Mouse (Mus musculus): ENCODE measurements around the gene Arsk. TPM values are rescaled to one million over a fixed set of nuclear protein-coding genes. Genes with fewer than 3 reads are reported as not detected.
A peak's percentile ranks its signal among the peaks of the same experiment; 100 is the strongest.

Gene Arsk
- total RNA-seq, 2 experiments from 2014 or later, result 5.0 to 5.5 TPM

- no peak for ATAC-seq (replicated peaks; ENCODE audit: low FRiP score, poor library complexity, severe bottlenecking)
Measured at GRCm38 (mm10) chr13:76044971-76045370, 53.5 kb downstream of the Arsk start.

GRCm38 (mm10) chr13:76042455-76042854 lies 56.0 kb downstream of the Arsk start:
- ATAC-seq (replicated peaks; ENCODE audit: low FRiP score, poor library complexity, severe bottlenecking), result no peak

GRCm38 (mm10) chr13:76024588-76024987 lies 73.9 kb downstream of the Arsk start:
- ATAC-seq (replicated peaks; ENCODE audit: low FRiP score, poor library complexity, severe bottlenecking), result no peak

- no peak for ATAC-seq (replicated peaks; ENCODE audit: low FRiP score, poor library complexity, severe bottlenecking)
Measured at GRCm38 (mm10) chr13:76021782-76022181, 76.7 kb downstream of the Arsk start.

GRCm38 (mm10) chr13:76018844-76019400 lies 79.5 kb downstream of the Arsk start:
- 0 out of 2 replicates have a peak, but pooled peaks have one; percentile 14 for ATAC-seq (replicated peaks; ENCODE audit: low FRiP score, poor library complexity, severe bottlenecking)

GRCm38 (mm10) chr13:76017974-76018843 lies 80.3 kb downstream of the Arsk start, which contains the start of gene Rfesd:
Gene Rfesd, minus strand, starts transcription at chr13:76018719.
- ATAC-seq (replicated peaks; ENCODE audit: low FRiP score, poor library complexity, severe bottlenecking), result peak; percentile 93

- peak; percentile 73 for ATAC-seq (replicated peaks; ENCODE audit: low FRiP score, poor library complexity, severe bottlenecking)
Measured at GRCm38 (mm10) chr13:76017465-76017864, 81.0 kb downstream of the Arsk start.

- ATAC-seq (replicated peaks; ENCODE audit: low FRiP score, poor library complexity, severe bottlenecking), result no peak
Measured at GRCm38 (mm10) chr13:76014511-76014910, 83.9 kb downstream of the Arsk start.

Other genes with a start within 250 kb of the Arsk start
- 0.63 and 0.96 TPM in 2 replicates for gene Rhobtb3, start 154.7 kb downstream of the Arsk start, total RNA-seq (2015; ENCODE audit: low replicate concordance)
- 0.28 and 1.4 TPM in 2 replicates for gene Rhobtb3, start 154.7 kb downstream of the Arsk start, total RNA-seq (2017; ENCODE audit: low replicate concordance)
- not detected in 2 replicates for gene Spata9, start 131.5 kb downstream of the Arsk start, total RNA-seq (2015; ENCODE audit: low replicate concordance)
- gene Spata9, start 131.5 kb downstream of the Arsk start, total RNA-seq (2017; ENCODE audit: low replicate concordance), result not detected in 2 replicates
- 10.9 and 38.2 TPM in 2 replicates for gene Rfesd, start 79.9 kb downstream of the Arsk start, total RNA-seq (2015; ENCODE audit: low replicate concordance)
- gene Rfesd, start 79.9 kb downstream of the Arsk start, total RNA-seq (2017; ENCODE audit: low replicate concordance), result 17.5 and 29.4 TPM in 2 replicates
- not detected in 2 replicates for gene Gpr150, start 41.7 kb downstream of the Arsk start, total RNA-seq (2015; ENCODE audit: low replicate concordance)
- 0.28 TPM in 1 of 2 replicates, not detected in the other for gene Gpr150, start 41.7 kb downstream of the Arsk start, total RNA-seq (2017; ENCODE audit: low replicate concordance)
- gene Ttc37, start 74 bp upstream of the Arsk start, total RNA-seq (2015; ENCODE audit: low replicate concordance), result 2.3 and 5.0 TPM in 2 replicates
- 4.9 and 10.0 TPM in 2 replicates for gene Ttc37, start 74 bp upstream of the Arsk start, total RNA-seq (2017; ENCODE audit: low replicate concordance)
- gene Fam81b, start 206.4 kb upstream of the Arsk start, total RNA-seq (2015; ENCODE audit: low replicate concordance), result not detected in 2 replicates
- not detected in 2 replicates for gene Fam81b, start 206.4 kb upstream of the Arsk start, total RNA-seq (2017; ENCODE audit: low replicate concordance)

Data from erythroblast, adult 5-6 weeks (primary cell).